Mouse (Mus musculus) CH12.LX (cell line): ENCODE data around the gene 1700013H16Rik. TPM values are rescaled to one million over a fixed set of nuclear protein-coding genes. Genes with fewer than 3 reads are reported as not detected.
A peak's percentile ranks its signal among the peaks of the same experiment; 100 is the strongest.
"Not testable (repeated sequence)": the region's sequence is repeated elsewhere in the genome, so short reads cannot be mapped to it uniquely, and the experiment has no call there.

Experiments used
- DNase-seq: peaks from one replicate; pipeline ENCODE4 v3.0.0-alpha.2; 2013; ENCODE audit errors: extremely low read depth
- H3K27ac ChIP-seq: 2 replicates; pipeline ENCODE4 v1.5.1; 2012; ENCODE audit warnings: low read depth, mild to moderate bottlenecking, control low read depth, moderate library complexity; ENCODE audit not compliant: insufficient read depth
- H3K27me3 ChIP-seq: replicated peaks from 2 replicates; pipeline ENCODE3; 2012; ENCODE audit warnings: inconsistent platforms
- H3K36me3 ChIP-seq, 2 experiments: replicated peaks in 1 of 2; 2 replicates each; pipeline versions ENCODE3 to v1.6.1; 2012; ENCODE audit warnings: inconsistent platforms in 1 of 2, low read length in 1 of 2, mild to moderate bottlenecking in 1 of 2, mixed read lengths in 1 of 2, moderate library complexity in 1 of 2; ENCODE audit not compliant: control insufficient read depth in 1 of 2, insufficient read depth in 1 of 2
- H3K4me1 ChIP-seq, 2 experiments: 2 replicates each; pipeline ENCODE4 v1.6.1; 2012; ENCODE audit warnings: inconsistent platforms in 1 of 2, moderate library complexity in 1 of 2; ENCODE audit not compliant: insufficient read depth in 2 of 2, control insufficient read depth in 1 of 2
- H3K4me2 ChIP-seq: 2 replicates; pipeline ENCODE4 v1.6.1; 2012; ENCODE audit warnings: low read depth, mild to moderate bottlenecking, control low read depth; ENCODE audit not compliant: poor library complexity, insufficient read depth, severe bottlenecking
- H3K4me3 ChIP-seq, 3 experiments: fragments of 150-350 bp in 1 of 3; sonication (generic) in 1 of 3; replicated peaks in 1 of 3; 2 replicates each; pipeline versions ENCODE3 to v1.5.1; 2011 to 2012; ENCODE audit warnings: low read depth in 2 of 3, low read length in 2 of 3, mild to moderate bottlenecking in 2 of 3, moderate library complexity in 2 of 3, control low read depth in 1 of 3, improper control_type of control experiment in 1 of 3, inconsistent platforms in 1 of 3, mixed read lengths in 1 of 3; ENCODE audit not compliant: poor library complexity in 1 of 3
- H3K79me2 ChIP-seq: replicated peaks from 2 replicates; pipeline ENCODE4 v1.6.1; 2012; ENCODE audit warnings: mild to moderate bottlenecking, moderate library complexity; ENCODE audit not compliant: control insufficient read depth, poor library complexity, insufficient read depth, severe bottlenecking; ENCODE audit errors: extremely low read depth
- H3K9ac ChIP-seq: 2 replicates; pipeline ENCODE4 v1.6.1; 2012; ENCODE audit warnings: low read depth, mild to moderate bottlenecking, control low read depth, moderate library complexity; ENCODE audit not compliant: insufficient read depth
- H3K9me3 ChIP-seq: replicated peaks from 2 replicates; pipeline ENCODE3; 2012; ENCODE audit warnings: low read length, inconsistent platforms, mixed read lengths
- CHD1 ChIP-seq: IDR thresholded peaks from 2 replicates; pipeline ENCODE4 v1.6.1; 2012; ENCODE audit warnings: low read depth, low read length, improper control_type of control experiment, inconsistent platforms
- CHD2 ChIP-seq: IDR thresholded peaks from 2 replicates; pipeline ENCODE4 v1.6.1; 2011; ENCODE audit warnings: low read length, improper control_type of control experiment
- CTCF ChIP-seq, 2 experiments: IDR thresholded peaks in 1 of 2; conservative IDR thresholded peaks in 1 of 2; 2 replicates each; pipeline ENCODE4 v1.5.1; 2011 to 2012; ENCODE audit warnings: low read depth in 2 of 2, low read length in 2 of 2, improper control_type of control experiment in 1 of 2, inconsistent platforms in 1 of 2, mild to moderate bottlenecking in 1 of 2, moderate library complexity in 1 of 2
- E2F4 ChIP-seq: IDR thresholded peaks from 2 replicates; pipeline ENCODE4 v1.6.1; 2011; ENCODE audit warnings: low read depth, low read length, improper control_type of control experiment; ENCODE audit not compliant: insufficient replicate concordance
- ELF1 ChIP-seq: IDR thresholded peaks from 2 replicates; pipeline ENCODE4 v1.6.1; 2014; ENCODE audit warnings: low read depth, mild to moderate bottlenecking, inconsistent platforms, low read length, improper control_type of control experiment
- ETS1 ChIP-seq: conservative IDR thresholded peaks from 2 replicates; pipeline ENCODE4 v1.6.1; 2012; ENCODE audit warnings: low read depth, mild to moderate bottlenecking, inconsistent platforms, low read length, improper control_type of control experiment, moderate library complexity
- GABPA ChIP-seq: IDR thresholded peaks from 2 replicates; pipeline ENCODE4 v1.6.1; 2012; ENCODE audit warnings: low read depth, low read length, improper control_type of control experiment, inconsistent platforms; ENCODE audit not compliant: insufficient replicate concordance
- HCFC1 ChIP-seq: IDR thresholded peaks from 2 replicates; pipeline ENCODE4 v1.6.1; 2012; ENCODE audit warnings: low read depth, mild to moderate bottlenecking, inconsistent platforms, low read length, improper control_type of control experiment
- IRF4 ChIP-seq: IDR thresholded peaks from 2 replicates; pipeline ENCODE4 v1.6.1; 2014; ENCODE audit warnings: low read depth, mild to moderate bottlenecking, inconsistent platforms, low read length, improper control_type of control experiment
- JUND ChIP-seq: conservative IDR thresholded peaks from 2 replicates; pipeline ENCODE4 v1.6.1; 2011; ENCODE audit warnings: low read depth, low read length, improper control_type of control experiment
- KAT2A ChIP-seq: IDR thresholded peaks from 2 replicates; pipeline ENCODE4 v1.6.1; 2012; ENCODE audit warnings: low read length, improper control_type of control experiment, inconsistent platforms; ENCODE audit not compliant: insufficient replicate concordance
- MAFK ChIP-seq: IDR thresholded peaks from 2 replicates; pipeline ENCODE4 v1.6.1; 2011; ENCODE audit warnings: low read length, improper control_type of control experiment; ENCODE audit not compliant: insufficient replicate concordance
- MAZ ChIP-seq: IDR thresholded peaks from 2 replicates; pipeline ENCODE4 v1.6.1; 2012; ENCODE audit warnings: low read depth, mild to moderate bottlenecking, inconsistent platforms, low read length, improper control_type of control experiment, moderate library complexity
- MEF2A ChIP-seq: IDR thresholded peaks from 2 replicates; pipeline ENCODE4 v1.6.1; 2014; ENCODE audit warnings: low read depth, mild to moderate bottlenecking, inconsistent platforms, low read length, improper control_type of control experiment, borderline replicate concordance
- MXI1 ChIP-seq: IDR thresholded peaks from 2 replicates; pipeline ENCODE4 v1.6.1; 2011; ENCODE audit warnings: mild to moderate bottlenecking, low read depth, low read length, improper control_type of control experiment
- NELFE ChIP-seq: IDR thresholded peaks from 2 replicates; pipeline ENCODE4 v1.6.1; 2011; ENCODE audit warnings: low read depth, low read length, improper control_type of control experiment
- PAX5 ChIP-seq: IDR thresholded peaks from 2 replicates; pipeline ENCODE4 v1.6.1; 2012; ENCODE audit warnings: low read length, inconsistent platforms, mixed read lengths
- POLR2A ChIP-seq: IDR thresholded peaks from 2 replicates; pipeline ENCODE4 v1.6.1; 2011; ENCODE audit warnings: low read depth, mild to moderate bottlenecking, improper control_type of control experiment, low read length
- POLR2AphosphoS2 ChIP-seq: IDR thresholded peaks from 2 replicates; pipeline ENCODE4 v1.6.1; 2011; ENCODE audit warnings: low read depth, low read length, improper control_type of control experiment
- RCOR1 ChIP-seq: conservative IDR thresholded peaks from 2 replicates; pipeline ENCODE4 v1.6.1; 2012; ENCODE audit warnings: low read depth, mild to moderate bottlenecking, inconsistent platforms, low read length, improper control_type of control experiment
- TBP ChIP-seq: conservative IDR thresholded peaks from 2 replicates; pipeline ENCODE4 v1.6.1; 2011; ENCODE audit warnings: low read depth, low read length, improper control_type of control experiment
- USF2 ChIP-seq: conservative IDR thresholded peaks from 2 replicates; pipeline ENCODE4 v1.6.1; 2011; ENCODE audit warnings: low read depth, low read length, improper control_type of control experiment
- ZC3H11A ChIP-seq: IDR thresholded peaks from 2 replicates; pipeline ENCODE4 v1.6.1; 2012; ENCODE audit warnings: low read depth, mild to moderate bottlenecking, inconsistent platforms, low read length, improper control_type of control experiment
- ZNF384 ChIP-seq: IDR thresholded peaks from 2 replicates; pipeline ENCODE4 v1.6.1; 2012; ENCODE audit warnings: low read depth, low read length, improper control_type of control experiment, inconsistent platforms
- dilution Hi-C: fragments of 300-500 bp; cut with MboI; formaldehyde crosslinking; loops from 2 replicates; pipeline ENCODE4 v1.14.3; 2020; ENCODE audit warnings: low sequenced_read_pairs; ENCODE audit not compliant: extremely low pct_unique_long_range_greater_than_20kb, extremely low pct_ligation_motif_present
- in situ Hi-C: fragments of 300-500 bp; cut with MboI; formaldehyde crosslinking; loops from 3 replicates; pipeline ENCODE4 v1.14.3; 2019; ENCODE audit warnings: low sequenced_read_pairs, low pct_ligation_motif_present, low pct_unique_long_range_greater_than_20kb, mixed read lengths
- polyA plus RNA-seq: library from polyadenylated mRNA; unstranded; fragments of >175 nt; gene quantifications from 2 replicates; pipeline ENCODE4 v1.2.1, GENCODE M21; 2012; ENCODE audit warnings: low read depth; ENCODE audit not compliant: insufficient read length
- total RNA-seq, 2 experiments: library from RNA; depleted of rRNA; stranded (reverse); fragments of 300-350 nt in 1 of 2; fragments of >200 nt in 1 of 2; gene quantifications; 2 replicates each; pipeline ENCODE4 v1.2.3; 2012 to 2014

The 1700013H16Rik gene
- not detected in 2 replicates for total RNA-seq (2012; rRNA removed)
- not detected in 2 replicates for total RNA-seq (2014; rRNA removed)
- polyA plus RNA-seq, result not detected in 2 replicates

- Histone ChIP-seq H3K27ac (no peak within 1 kb of the TSS), H3K9me3 (peaks cover 5% of the 10 kb centered on the region), H3K4me1 (no peaks in the 10 kb centered on the region; a peak in 1 of 4 replicates), H3K4me3 (no peak within 1 kb of the TSS), H3K9ac (no peak within 1 kb of the TSS), H3K36me3 (no peaks in the 10 kb centered on the region), H3K4me2 (no peak within 1 kb of the TSS), H3K79me2 (no peaks in the 10 kb centered on the region), H3K27me3 (no peaks in the 10 kb centered on the region)
- dilution Hi-C loops, result no loop called here
- DNase-seq, result no peak
- in situ Hi-C loops, result no loop called here
- TF ChIP-seq ZNF384 (no peak), HCFC1 (no peak), CTCF (conservative IDR thresholded peaks at IDR 0.05 in 1 of 2, IDR thresholded peaks at IDR 0.05 in 1 of 2; ENCODE audit: low read depth in 2 of 2, low read length in 2 of 2) (no peak), JUND (no peak), POLR2AphosphoS2 (no peak), ELF1 (no peak), PAX5 (no peak), ZC3H11A (no peak), MXI1 (no peak), TBP (no peak), NELFE (no peak), RCOR1 (no peak), ETS1 (no peak)
Observed at GRCm38 (mm10) chrX:53757736-53758135, at the start of gene 1700013H16Rik. Gene 1700013H16Rik (minus strand): TSS chrX:53757831.

GRCm38 (mm10) chrX:53799074-53799473 lies 41.4 kb upstream of the 1700013H16Rik start:
- dilution Hi-C loops (no loop called here), in situ Hi-C loops (no loop called here)
- DNase-seq, result peak; percentile 2
- Histone ChIP-seq H3K4me2 (no peak overlapping the region), H3K4me3 (no peak overlapping the region), H3K36me3 (no peaks in the 10 kb centered on the region), H3K79me2 (no peaks in the 10 kb centered on the region), H3K27ac (no peak overlapping the region), H3K9ac (no peak overlapping the region), H3K9me3 (no peaks in the 10 kb centered on the region), H3K4me1 (no peaks in the 10 kb centered on the region), H3K27me3 (no peaks in the 10 kb centered on the region)
- TF ChIP-seq CHD1 (no peak), E2F4 (no peak), IRF4 (no peak), RCOR1 (no peak), NELFE (no peak), MEF2A (no peak), POLR2A (no peak), HCFC1 (no peak), CHD2 (no peak), MAZ (no peak), ELF1 (no peak), ETS1 (no peak), POLR2AphosphoS2 (no peak), USF2 (no peak), GABPA (no peak), MAFK (no peak), CTCF (conservative IDR thresholded peaks at IDR 0.05 in 1 of 2, IDR thresholded peaks at IDR 0.05 in 1 of 2; ENCODE audit: low read depth in 2 of 2, low read length in 2 of 2) (no peak), KAT2A (no peak)

GRCm38 (mm10) chrX:53797519-53797918 lies 39.9 kb upstream of the 1700013H16Rik start, which contains the start of gene Xlr:
Gene Xlr (minus strand): TSS chrX:53797706.
- H3K4me1 ChIP-seq, in situ Hi-C loops, H3K4me3 ChIP-seq, H3K9ac ChIP-seq, H3K27me3 ChIP-seq, H3K79me2 ChIP-seq, dilution Hi-C loops, H3K27ac ChIP-seq, H3K4me2 ChIP-seq, H3K36me3 ChIP-seq, H3K9me3 ChIP-seq: not testable (repeated sequence)
- peak; percentile 4 for DNase-seq
